Mouse (Mus musculus) erythroid progenitor cell, adult 5-6 weeks (primary cell): ENCODE measurements around the gene Myh3. TPM values are rescaled to one million over a fixed set of nuclear protein-coding genes. Genes with fewer than 3 reads are reported as not detected.

Source experiments
- ATAC-seq: replicated peaks from 2 replicates; pipeline ENCODE4 v1.8.0; 2016; ENCODE audit warnings: moderate number of reproducible peaks, mild to moderate bottlenecking, moderate TSS enrichment, inconsistent platforms; ENCODE audit not compliant: poor library complexity, low FRiP score, severe bottlenecking
- total RNA-seq, 2 experiments: library from RNA; stranded (forward) in 1 of 2; stranded (reverse) in 1 of 2; fragments of 150-400 nt in 1 of 2; fragments of 186-747, 209-891 nt in 1 of 2; gene quantifications; 2 replicates each; pipeline versions ENCODE4 v1.2.3 to v1.2.4; 2015 to 2017; ENCODE audit warnings: low replicate concordance in 2 of 2

The Myh3 gene
- total RNA-seq, 2 experiments from 2014 or later: not detected

DNA sequence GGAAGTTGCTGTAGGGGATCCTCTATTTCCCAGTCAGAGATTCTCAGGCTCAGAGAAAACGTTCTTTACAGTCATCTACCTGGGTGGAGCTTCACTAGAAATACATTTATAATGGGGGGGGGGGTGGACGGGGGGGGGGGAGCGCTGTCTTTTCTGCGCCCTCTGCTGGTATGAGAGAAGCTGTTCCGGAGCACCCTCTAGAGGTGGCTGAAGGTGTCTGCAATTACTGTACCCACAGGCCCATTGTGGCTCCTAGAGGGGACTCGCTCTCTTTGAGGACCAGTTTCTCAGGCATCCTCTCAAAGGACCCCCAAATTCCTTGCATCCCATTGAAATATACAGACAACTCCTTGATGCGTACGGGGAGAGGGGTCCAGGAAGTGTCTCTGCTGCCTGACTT, 23.6 kb downstream of the Myh3 start:
- no peak for ATAC-seq

DNA sequence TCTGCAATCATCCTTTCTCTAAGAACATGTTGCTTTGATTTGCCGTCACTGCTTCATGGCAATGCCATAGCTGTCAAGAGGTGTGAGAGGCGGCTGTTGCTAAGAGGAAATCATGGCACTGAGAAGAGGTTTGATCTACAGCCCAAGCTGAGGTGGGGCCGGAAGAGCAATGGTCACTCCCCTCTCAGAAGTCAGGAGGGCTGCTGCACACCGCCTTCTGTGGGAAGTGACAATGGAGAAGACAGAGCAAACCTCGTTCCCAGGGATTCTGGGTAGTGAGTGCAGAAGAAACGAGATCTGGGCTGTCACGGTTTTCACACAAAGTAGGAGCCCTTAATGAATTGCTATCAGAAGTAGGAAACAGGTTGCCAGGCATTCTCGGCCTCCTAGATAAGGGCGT, 25.2 kb downstream of the Myh3 start:
- ATAC-seq: no peak

DNA sequence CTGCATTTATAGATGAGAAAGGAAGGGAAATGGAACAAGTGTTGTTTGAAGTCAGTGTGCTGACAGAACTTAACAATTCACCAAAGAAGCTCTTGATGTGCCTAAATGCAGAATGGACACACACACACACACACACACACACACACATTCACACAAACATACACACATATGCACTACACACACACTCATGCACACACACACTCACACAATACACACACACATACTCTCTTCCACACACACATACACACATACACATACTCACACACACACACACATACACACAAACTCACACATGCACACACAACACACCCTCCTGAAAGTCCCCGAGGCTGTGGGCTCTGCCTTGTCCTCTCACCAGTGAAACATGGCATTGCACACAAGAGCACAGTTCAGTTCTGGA, 26.1 kb downstream of the Myh3 start:
- no peak for ATAC-seq

DNA sequence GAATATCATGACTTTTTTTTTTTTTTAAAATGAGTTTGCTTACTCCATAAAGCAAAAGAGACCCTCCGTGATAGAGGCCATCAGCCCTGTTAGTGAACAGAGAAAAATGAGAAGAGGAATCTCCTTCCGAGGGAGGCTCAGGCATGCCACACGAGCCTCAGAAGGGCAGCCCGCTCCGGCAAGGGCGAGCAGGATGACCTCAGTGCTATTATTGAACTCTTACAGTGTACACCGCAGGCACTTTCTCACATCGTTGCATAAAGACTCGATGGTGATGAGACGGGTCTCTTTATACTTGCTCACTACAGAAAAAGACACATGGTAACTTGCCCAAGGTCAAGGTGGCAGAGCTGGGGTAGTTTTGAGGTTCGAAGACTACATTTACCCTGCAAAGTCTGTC, 26.6 kb downstream of the Myh3 start:
- ATAC-seq: no peak

DNA sequence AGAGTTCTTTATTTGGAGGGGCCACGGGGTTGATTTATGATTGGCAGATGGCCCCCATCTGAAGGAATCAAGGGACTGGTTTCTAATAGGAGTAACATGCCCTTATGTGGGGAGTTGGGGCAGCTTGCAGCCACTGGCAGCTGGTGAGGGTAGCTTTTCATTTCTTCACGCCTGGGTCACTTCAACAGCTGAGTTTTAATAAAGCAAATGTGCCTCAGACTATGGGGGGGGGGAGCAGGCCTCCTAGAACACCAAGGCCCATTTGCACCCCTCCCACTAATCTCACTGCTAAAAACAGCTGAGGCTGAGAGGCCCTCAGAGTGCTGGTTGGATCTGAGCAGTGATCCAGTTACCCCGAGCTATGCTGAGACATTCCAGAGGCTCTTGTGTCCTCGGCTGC, 27.6 kb downstream of the Myh3 start:
- no peak for ATAC-seq

DNA sequence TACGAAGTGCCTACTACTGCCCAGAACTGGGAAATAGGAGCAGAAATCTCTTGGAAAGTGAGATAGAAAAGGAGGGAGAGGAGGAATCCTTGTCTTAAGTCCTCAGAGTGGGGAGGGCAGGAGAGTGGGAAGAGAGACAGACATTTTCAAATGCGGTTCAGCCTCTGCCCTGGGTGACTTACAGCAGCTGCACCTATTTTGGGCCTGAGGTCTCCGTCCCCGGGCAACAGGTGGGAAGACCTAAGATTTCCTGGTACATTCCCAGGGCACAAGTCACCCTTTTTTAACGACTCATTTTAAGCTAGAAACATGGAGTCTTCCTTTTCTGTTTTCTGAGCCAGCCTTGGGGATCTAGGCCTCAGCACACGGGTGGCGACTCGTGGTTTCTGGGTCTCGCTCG, 28.9 kb downstream of the Myh3 start:
- ATAC-seq: no peak

DNA sequence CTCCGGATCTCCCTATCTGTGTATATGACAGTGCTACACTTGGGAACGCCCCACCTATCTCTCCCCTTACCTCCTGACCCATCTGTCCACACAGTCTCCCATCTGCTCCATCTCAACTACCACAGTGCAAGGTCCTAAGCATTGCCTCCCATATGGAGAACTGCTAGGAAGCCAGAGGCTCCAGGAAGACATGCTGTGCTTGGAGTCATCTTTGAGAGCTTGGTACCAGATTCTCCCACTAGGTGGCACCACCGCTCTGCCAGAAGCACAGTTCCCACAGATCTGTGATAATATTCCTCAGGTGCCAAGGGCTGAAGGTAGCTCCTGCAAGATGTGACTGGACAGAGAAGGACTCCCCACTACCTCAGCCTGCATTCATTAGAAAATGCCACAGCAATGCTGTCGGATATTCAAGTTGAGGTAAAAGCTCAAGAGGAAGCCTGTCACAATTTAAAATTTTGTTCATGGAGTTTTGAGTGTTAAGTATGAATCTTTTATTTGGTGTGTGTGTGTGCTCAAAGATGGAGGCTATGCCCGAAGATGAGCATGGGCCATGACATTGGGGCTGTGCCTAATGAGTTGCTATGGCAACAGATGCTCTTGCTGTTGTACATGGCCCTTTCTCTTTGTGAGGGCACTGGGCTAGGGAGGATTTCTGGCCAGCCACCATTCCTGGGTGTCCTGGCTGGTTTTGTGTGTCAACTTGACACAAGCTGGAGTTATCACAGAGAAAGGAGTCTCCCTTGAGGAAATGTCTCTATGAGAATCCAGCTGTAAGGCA, 32.3 kb downstream of the Myh3 start:
- ATAC-seq: no peak

DNA sequence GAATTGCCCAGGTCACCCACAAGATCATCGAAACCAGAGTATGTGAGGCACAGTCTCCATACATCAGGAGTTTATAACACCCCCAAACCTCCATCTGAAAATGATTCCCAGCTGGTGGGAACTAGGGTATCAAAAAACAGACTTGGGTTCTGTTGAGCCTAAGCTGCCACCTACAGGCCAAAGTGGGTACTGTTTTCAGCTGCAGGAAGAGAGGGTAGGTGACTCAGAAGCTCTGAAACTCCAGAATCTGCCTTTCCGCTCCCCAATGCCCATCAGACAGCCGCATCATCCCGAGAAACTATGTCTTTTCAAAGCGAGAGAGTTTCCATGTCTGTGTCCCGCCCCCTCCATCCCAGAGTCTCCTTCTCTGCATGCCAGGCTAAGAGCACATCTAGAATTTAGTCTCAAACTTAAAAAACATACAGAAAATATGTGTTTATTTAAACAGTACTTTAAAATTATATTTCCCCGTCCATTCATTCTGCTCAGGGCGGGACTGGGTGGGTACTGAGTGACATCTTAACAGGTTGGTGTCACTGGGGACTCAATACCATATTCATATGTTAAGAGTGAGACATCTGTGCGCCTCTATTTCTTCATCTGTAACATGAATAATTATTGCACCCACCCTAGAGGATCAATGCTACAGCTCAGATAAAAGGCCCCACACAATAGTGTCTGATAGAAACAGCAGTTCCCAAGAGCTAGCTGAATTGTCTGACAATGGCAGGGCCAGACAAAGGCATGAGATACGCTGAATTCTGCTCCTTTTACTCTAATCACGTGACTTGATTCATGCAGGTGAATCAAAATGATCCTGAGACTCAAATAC, 34.1 kb downstream of the Myh3 start:
- ATAC-seq: 0 out of 2 replicates have a peak, but pooled peaks have one; percentile 9

DNA sequence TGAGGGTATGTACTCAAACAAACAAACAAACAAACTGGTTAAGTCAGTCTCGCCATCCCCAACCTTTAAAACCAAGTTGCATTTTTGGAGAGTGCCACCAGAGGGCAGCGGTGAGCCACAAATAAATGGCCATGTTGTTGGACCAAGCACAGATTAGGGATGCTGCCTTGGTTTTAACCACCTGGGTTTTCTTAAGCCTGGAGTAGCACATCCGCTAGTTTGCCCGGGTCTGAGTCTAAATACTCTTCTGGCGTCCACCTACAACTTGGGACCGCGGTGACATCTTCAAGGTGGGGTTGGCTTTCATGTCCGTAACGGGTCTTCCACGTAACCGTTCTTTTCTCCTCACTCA, 34.7 kb downstream of the Myh3 start:
- ATAC-seq: no peak

DNA sequence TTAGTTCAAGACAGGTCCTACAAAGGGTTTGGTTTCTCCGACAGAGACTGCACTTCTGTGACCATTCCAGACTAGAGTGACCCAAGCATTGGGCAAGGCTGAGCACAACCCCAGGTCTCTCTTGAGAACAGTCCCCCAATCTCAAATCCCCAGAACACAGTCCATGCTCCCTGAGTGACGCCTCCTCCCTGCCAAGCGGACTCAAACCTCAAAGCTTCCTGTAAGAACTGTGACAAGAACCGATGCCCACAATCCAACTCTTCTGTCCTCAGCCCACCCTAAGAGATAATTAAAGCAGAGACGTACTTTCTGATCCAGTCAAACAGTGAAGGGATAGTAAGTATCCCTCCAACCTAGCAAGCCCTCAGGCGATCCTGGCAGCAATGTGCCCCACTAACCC, 35.3 kb downstream of the Myh3 start:
- ATAC-seq: no peak

DNA sequence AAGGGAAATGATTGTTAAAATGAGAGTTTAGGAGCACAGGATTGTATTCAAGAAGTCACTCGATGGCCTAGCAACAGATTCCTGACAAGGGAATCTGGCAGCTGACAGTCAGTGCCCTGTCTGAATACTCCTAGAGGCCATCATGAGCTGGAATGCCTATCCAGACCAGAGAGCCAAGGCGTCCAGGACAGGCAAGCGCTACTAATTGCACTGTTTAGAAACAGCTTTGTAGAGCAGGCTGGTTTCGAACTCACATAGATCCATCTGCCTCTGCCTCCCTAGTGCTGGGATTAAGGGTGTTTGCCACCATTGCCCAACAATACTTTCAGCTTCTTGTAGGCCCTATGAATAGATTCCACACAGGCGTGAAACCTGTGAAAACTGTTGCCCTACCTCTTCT, 36.2 kb downstream of the Myh3 start:
- ATAC-seq: no peak

DNA sequence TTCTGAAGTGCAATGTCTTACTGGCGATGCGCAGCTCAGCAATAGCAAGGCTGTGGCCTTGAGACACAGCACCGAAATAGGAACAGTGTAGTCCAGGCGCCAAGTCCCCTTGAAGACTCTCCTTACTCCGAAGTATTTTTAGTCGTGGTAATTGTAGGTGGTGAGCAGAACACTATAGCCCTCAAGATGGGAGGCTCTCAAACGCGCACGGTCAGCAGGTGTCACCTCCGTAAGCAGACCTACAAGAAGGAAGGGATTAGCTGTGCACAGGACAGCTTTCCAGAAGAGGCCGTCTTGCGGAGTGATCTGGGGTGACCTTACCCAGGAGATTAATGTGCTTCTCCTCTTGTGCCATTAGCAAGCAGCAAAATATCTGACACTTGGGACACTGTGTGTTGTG, 36.8 kb downstream of the Myh3 start:
- no peak for ATAC-seq

DNA sequence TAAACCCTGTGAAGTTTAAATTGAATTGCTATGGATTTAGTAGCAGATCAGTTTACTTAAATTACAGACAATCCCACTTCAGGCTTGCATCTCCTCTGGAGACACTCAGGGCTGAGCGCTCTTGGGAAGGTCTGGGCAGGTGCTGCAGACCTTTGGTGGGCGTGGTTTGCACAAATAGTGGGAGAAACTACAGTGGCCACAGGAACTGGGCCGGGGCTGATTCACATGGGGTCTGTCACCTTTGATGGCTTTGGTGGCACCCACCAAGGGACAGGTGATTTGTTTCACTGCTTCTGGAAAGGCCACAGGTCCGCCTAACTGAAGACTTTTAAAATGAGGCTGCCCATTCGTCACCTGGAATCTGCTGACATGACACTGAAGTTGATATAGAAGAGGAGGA, 38.6 kb downstream of the Myh3 start:
- no peak for ATAC-seq

DNA sequence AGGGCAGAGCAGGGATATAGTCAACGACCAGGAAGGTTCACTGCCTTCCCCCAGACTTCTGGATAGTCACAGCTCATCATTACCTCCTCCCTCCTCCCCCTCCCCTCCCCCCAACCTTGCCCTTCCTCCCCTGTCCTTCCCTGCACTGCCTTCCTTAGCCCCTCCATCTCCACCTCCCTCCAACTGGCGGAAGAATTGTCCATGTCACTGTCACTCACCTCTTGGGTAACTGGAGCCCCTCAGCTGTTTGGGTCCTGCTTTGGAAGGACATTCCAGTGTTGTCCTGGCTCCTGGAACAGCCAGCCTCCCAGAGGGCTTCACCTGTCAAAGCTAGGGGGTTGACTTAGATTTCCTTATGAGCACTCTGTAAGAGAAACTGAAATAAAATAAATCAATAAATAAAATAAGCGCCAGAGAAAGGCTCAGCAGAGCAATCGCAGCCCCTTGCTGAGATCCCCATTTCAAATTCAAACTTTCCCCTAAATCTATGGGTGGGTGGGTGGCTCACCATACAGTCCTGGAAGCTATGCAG, 41.5 kb downstream of the Myh3 start:
- no peak for ATAC-seq

DNA sequence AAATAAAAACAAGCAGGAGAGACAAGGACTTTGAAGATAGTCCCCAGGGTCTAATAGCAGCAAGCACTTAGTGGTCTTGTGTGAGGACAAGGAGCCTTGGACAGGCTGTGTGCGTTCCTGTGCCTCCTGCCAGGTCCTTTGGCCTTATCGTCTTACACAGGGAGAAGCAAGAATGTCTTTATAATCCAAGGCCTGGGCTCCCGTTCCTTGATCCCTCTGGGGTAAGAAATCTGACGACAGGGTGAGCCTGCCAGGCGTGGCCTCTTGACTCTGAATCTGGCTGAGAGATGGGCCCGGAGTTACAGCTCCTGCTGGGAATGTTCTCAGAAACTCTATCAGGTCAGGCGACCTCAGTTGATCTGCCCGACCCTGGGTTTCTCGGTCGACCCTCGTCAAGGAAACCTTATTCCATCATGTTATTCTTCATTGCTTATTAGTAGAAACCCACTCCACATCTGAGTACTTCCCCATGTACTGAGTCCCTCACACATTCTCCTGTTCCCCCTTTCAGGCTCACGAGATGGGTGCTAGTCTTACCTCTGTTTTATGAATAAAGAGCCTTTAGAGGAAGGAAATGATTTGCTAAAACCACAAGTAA, 42.7 kb downstream of the Myh3 start:
- no peak for ATAC-seq

DNA sequence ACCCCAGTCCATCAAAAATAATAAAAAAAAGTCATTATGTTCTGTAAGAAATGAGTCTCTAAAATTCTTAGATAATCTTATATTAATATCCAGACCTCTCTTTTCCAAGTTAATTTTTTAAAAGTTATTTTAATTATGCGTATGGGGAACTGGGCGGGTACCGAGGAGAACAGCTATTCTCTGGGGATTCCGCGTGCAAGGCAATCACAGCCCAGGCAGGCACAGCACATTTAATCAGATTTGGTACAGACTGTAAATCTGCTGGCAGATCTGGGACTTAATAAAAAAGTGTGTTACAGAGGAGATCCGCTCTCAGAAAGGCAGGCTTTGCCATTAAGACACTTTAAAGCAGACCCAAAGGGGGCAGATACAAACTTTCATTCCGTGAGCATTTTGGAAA, 46.8 kb downstream of the Myh3 start:
- no peak for ATAC-seq

DNA sequence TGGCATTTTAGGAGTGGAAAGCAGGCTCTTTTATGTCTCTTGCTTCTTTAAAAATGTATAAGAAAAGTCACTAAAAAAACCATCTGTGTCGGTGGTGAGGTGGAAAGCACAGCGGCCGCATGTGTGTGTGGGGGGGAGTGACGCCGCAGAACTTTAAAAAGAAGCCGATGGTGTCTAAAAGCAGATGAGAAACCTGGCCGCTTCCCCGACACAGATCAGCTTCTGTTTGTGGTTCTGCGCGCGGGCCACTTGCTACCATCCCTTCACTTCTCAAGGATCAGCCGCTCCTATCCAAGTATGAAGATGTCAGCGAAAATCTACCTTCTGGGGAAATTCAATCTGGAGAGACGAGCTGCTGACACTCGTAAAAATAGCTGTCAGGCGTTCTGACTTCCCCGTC, 47.3 kb downstream of the Myh3 start:
- no peak for ATAC-seq

DNA sequence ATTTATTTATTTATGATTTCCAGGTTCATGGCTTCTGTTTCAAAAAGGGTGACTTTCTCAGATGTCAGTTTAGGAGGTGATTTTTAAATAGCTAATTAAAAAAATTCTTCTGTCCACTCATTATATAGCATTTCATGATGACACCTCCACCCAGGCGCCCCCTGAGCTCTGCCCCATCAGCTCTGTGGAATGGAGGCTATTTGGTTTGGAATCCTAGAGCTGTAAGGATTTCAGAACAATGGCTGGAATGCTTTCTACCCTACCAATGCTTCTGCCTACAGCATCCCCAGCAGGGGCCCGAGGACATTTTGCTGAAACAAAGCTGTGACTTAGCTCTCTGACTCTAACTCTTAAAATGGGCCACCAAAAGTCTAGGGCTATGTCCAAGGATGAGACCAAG, 55.4 kb downstream of the Myh3 start:
- ATAC-seq: no peak

DNA sequence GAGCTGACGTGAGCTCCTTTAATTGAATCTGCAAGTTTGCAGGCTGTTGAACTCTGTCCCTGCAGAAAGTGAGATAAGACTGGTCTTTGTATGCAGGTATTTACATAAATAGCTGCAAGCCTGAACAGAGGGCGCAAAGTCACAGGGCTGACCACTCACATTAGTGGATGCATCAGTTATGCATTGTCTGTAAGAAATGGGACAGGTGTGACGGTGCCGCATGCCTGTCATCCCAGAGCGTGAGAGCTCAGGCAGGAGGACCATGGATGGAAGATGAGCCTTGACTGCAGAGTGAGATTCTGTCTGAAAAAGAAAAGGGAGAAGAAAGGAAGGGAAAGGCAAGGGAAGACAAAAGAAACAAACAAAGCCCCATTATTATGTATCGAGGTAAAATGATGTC, 56.6 kb downstream of the Myh3 start:
- ATAC-seq: no peak

DNA sequence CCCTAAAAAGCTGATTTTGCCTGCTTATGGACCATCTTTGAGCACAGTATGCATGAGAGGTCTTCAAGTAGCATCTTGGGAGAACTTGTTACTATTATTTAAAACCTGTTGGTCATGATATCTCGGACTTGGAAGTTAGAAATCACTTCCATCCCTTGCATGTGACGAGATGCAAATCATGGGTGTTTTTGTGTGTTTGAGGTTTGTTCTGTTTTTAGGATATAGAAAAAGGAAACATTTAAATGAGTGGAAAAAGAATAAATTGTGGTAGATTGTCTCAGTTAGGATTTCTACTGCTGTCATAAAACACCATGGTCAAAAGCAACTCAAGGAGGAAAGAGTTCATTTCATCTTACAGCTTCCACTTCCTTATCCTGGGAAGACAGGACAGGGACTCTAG, 57.4 kb downstream of the Myh3 start:
- no peak for ATAC-seq

DNA sequence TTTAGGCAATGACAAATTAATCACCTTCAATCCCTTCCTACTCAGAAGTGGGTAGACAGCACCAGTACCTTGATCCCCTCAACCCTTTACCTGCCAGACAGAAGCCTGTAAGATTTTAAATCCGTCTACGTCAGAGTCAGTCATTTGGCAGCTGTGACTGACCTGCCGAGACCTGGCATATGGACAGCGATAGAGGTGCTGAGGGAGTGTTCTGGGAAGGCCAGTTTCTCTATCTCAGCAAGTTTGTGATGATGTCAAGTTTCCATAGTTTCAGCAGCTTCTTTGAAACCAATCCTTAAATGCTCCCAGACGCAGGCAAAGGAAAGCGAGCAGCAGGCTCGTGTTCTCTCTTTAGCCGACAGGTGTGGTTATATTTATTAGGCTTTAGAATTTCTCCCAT, 61.5 kb downstream of the Myh3 start:
- ATAC-seq: no peak
